Mouse (Mus musculus) heart, embryonic 15.5 days (tissue): ENCODE results near the gene Spns2. TPM values are rescaled to one million over a fixed set of nuclear protein-coding genes. Genes with fewer than 3 reads are reported as not detected.

Experiments used
- ATAC-seq: fragments of 200-750 bp; cut with Nextera tagmentation; replicated peaks from 2 replicates; pipeline ENCODE4 v1.8.0; 2017; ENCODE audit warnings: low read depth, moderate TSS enrichment; ENCODE audit not compliant: insufficient number of reproducible peaks, insufficient read depth, low FRiP score
- H3K27ac ChIP-seq: fragments of 300-500 bp; sonication (generic); 2 replicates; pipeline ENCODE4 v1.5.1; 2015; ENCODE audit warnings: mild to moderate bottlenecking, inconsistent platforms
- H3K27me3 ChIP-seq: fragments of 300-500 bp; sonication (generic); 2 replicates; pipeline ENCODE4 v1.6.1; 2015; ENCODE audit warnings: inconsistent platforms
- H3K36me3 ChIP-seq: fragments of 300-500 bp; sonication (generic); 2 replicates; pipeline ENCODE4 v1.6.1; 2015; ENCODE audit warnings: mild to moderate bottlenecking, inconsistent platforms
- H3K4me1 ChIP-seq: fragments of 300-500 bp; sonication (generic); replicated peaks from 2 replicates; pipeline ENCODE4 v1.6.1; 2015; ENCODE audit warnings: inconsistent platforms
- H3K4me2 ChIP-seq: fragments of 300-500 bp; sonication (generic); 2 replicates; pipeline ENCODE4 v1.6.1; 2015; ENCODE audit warnings: inconsistent platforms, mild to moderate bottlenecking, moderate library complexity
- H3K4me3 ChIP-seq: fragments of 300-500 bp; sonication (generic); 2 replicates; pipeline ENCODE4 v1.5.1; 2015; ENCODE audit warnings: mild to moderate bottlenecking, inconsistent platforms
- H3K9ac ChIP-seq: fragments of 300-500 bp; sonication (generic); 2 replicates; pipeline ENCODE4 v1.6.1; 2015; ENCODE audit warnings: mild to moderate bottlenecking, inconsistent platforms
- H3K9me3 ChIP-seq: fragments of 300-500 bp; sonication (generic); replicated peaks from 2 replicates; pipeline ENCODE4 v1.6.1; 2016; ENCODE audit warnings: inconsistent platforms
- WGBS: fragments of 180-500 bp; shearing (Covaris S2); methylation state at CpG from one replicate; pipeline ENCODE4 v1.1.7; 2015; ENCODE audit warnings: mixed read lengths; 5-methylcytosine and 5-hydroxymethylcytosine counted together
- polyA plus RNA-seq: library from polyadenylated mRNA; unstranded; fragments of >200 nt; fragmentation: Nextera tagmentation; extraction: Ambion mirVana; gene quantifications from 2 replicates; pipeline ENCODE4 v1.2.1, GENCODE M21; 2015

Gene Spns2
- polyA plus RNA-seq, 1 experiment from 2014 or later: 2.8 TPM

DNA sequence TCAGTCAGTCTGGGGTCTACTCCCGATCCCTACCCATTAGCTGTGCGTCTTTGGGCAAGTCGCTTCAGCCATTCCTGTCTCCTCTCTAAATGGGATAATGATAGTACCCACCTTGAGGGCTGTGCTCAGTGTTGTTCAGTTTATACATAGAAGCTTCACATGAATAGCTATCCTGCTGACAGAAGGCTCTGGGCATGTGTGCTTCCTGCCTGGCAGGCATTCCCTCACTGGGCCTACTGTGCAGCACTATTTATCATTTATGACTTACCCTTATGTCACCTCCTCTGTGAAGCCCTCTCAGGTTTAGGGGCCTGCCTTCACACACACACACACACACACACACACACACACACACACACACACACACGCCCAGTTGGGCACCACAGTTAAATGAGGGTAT lies 10.4 kb upstream of the Spns2 start:
- Histone ChIP-seq H3K4me1 (peaks cover 32% of the 10 kb centered on the region), H3K9me3 (no peaks in the 10 kb centered on the region), H3K27me3 (peaks cover 3% of the 10 kb centered on the region; the same call in 1 of the 2 replicates), H3K36me3 (no peaks in the 10 kb centered on the region), H3K4me2 (no peak overlapping the region), H3K27ac (no peak overlapping the region), H3K4me3 (no peak overlapping the region), H3K9ac (no peak overlapping the region)
- WGBS: 87% methylated on average over 4 of the region's 4 CpGs
- no peak for ATAC-seq

DNA sequence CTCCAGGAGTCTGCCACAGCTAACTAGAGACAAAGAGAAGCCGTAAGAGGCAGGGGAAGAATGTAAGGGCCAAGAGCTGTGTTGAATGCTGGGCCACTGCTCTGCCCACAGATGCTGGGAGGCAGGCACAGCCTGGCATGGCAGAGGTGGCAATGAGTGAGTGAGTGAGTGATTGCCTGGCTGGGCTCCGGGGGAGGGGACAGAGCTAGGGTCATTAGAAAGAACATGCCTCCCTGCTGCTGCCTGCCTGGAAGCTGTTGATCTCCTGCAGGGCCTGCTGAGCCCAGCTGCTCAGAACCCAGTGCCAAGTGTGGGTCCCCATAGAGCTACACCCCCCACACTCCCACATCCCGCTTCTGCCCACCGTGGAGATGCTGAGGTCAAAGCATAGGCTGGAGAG lies 7.7 kb upstream of the Spns2 start:
- Histone ChIP-seq H3K4me3 (no peak overlapping the region), H3K4me2 (no peak overlapping the region), H3K4me1 (peaks cover 12% of the 10 kb centered on the region), H3K9ac (no peak overlapping the region), H3K36me3 (no peaks in the 10 kb centered on the region), H3K9me3 (no peaks in the 10 kb centered on the region), H3K27ac (no peak overlapping the region), H3K27me3 (peaks cover 8% of the 10 kb centered on the region; the same call in 1 of the 2 replicates)
- no peak for ATAC-seq
- WGBS: 24% methylated on average over 4 of the region's 4 CpGs

DNA sequence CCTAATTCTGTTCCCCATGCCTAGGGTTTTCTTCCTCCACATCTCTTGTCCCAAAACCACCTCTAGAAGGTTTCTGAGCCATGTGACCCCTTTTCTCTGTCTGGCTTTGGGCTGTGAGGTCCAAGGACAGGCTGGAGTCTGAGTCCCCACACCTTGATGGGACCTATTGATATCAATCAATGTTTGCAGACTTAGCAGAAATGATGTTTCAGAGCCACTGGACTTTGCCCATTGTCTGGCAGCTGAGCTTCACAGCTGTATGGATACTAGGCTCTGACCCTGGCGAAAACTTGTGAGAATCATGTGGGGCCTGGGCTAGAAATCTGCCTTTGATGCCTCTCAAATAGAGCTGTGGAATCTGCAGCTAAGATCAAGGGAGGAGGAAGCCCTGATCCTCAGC lies 7.1 kb upstream of the Spns2 start:
- H3K27ac ChIP-seq: no peak overlapping the region
- H3K4me1 ChIP-seq: peaks cover 6% of the 10 kb centered on the region
- no peaks in the 10 kb centered on the region for H3K36me3 ChIP-seq
- H3K9ac ChIP-seq: no peak overlapping the region
- WGBS: 46% methylated on average over 1 of the region's 1 CpGs
- H3K27me3 ChIP-seq: peaks cover 8% of the 10 kb centered on the region; the same call in 1 of the 2 replicates
- ATAC-seq: no peak
- H3K9me3 ChIP-seq: no peaks in the 10 kb centered on the region
- H3K4me2 ChIP-seq: no peak overlapping the region
- H3K4me3 ChIP-seq: no peak overlapping the region

DNA sequence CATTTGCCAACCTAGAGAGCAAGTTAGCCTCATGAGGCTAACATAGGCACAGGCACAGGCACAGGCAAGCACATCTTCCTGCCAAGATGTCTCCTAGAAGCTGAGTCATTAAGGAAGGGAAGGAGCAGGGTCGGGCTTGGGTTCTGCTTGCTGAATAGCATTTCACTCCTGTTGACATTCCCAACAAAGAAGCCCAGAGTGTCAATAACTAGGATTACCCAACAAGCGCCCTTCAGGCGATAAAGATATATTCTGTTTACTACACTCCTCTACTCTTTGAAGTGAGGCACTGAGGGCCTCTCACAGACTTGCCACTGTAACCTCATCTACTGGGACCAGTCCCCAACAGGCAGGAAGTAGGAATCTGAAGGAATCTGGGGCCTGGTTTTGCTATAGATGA lies 6.4 kb upstream of the Spns2 start:
- H3K36me3 ChIP-seq: no peaks in the 10 kb centered on the region
- H3K4me3 ChIP-seq: no peak overlapping the region
- no peak for ATAC-seq
- no peaks in the 10 kb centered on the region for H3K9me3 ChIP-seq
- H3K9ac ChIP-seq: no peak overlapping the region
- H3K4me2 ChIP-seq: no peak overlapping the region
- WGBS: 68% methylated on average over 3 of the region's 3 CpGs
- H3K27ac ChIP-seq: no peak overlapping the region
- H3K4me1 ChIP-seq: no peaks in the 10 kb centered on the region
- H3K27me3 ChIP-seq: peaks cover 12% of the 10 kb centered on the region; the same call in 1 of the 2 replicates

DNA sequence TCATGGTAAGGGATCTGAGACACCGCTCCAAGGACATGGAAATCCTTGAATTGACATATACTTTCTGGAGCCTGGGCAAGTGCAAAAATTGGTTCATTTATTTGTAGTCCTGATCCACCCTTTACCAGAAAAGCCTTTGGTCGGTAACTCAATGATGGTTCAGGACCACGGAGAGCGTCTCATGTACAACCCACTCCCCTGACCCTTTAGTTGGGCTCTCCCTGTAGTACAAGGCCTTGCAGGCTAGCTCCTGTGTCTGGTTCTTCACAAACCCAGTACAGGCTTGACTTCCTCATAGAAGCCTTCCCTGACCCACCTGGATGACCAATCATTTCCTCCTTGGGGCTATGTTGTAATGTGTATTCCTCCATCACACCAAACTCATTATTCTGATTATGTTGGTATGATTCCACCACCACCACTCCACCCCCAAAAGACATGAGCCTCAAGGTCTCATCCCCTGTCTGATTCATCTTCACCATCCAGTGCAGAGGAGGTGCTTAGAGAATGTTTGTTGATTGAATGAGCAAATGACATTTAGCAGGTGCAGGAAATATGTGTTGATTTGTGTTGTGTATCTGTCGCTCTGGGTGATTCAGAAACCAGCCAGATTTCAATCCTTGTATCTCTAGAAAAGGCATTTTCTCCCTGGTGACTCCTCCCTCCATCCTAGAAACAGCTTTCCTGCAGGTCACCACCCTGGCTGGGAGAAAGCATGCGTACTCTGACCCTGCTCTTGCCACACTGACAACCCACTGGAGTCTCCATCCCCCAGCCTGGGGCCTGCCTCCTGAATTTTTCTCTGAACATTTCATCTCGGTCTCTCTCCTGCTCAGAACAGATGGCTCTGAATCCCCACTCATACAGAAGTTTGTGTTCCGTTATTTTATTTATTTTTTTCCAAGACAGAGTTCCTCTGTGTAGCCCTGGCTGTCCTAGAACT lies 4.6 kb upstream of the Spns2 start:
- H3K4me3 ChIP-seq: no peak overlapping the region
- H3K4me2 ChIP-seq: no peak overlapping the region
- no peak overlapping the region for H3K27ac ChIP-seq
- no peak for ATAC-seq
- H3K27me3 ChIP-seq: peaks cover 27% of the 10 kb centered on the region
- no peaks in the 10 kb centered on the region for H3K9me3 ChIP-seq
- H3K9ac ChIP-seq: no peak overlapping the region
- no peaks in the 10 kb centered on the region for H3K36me3 ChIP-seq
- WGBS: 46% methylated on average over 8 of the region's 8 CpGs
- peaks cover 5% of the 10 kb centered on the region for H3K4me1 ChIP-seq

DNA sequence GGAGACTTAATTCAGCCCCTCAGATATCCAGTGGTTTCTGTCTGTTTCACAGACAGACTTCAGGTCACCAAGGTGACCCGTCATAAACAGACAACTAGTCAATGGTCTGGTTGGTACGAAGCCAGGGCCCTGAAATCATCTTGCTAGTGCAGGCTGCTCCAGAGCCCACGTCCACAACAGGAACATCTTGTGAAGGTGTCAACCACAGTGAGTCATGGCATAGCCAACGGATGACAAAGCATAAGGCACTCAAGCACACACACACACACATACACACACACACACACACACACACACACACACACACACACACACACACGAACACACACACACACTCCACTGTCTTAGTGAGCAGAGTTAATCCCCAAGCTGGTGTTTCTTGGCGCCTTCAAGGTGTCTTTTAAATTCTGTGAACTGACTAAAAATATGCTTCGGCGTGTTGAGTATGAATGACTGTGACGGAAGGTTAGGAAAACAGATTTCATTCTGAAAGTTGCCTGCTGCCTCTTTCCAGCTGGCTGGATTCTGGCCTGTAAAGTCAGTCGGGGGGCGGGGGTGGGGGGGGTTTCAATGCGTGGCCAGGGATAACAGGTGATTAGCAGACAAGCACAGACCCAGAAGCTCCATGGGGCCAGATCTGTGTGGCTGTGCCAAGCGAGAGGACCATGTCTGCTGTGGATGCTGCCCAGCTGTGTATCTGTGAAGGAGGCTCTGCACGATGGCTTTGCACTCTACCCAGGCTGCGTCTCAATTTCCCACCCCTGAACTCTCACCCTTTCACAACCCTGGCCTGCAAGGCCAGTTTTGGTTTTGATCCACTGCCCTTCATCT lies 1.6 kb upstream of the Spns2 start:
- Histone ChIP-seq H3K9me3 (no peaks in the 10 kb centered on the region), H3K27ac (no peak overlapping the region), H3K36me3 (no peaks in the 10 kb centered on the region), H3K4me3 (no peak overlapping the region), H3K27me3 (peaks cover 52% of the 10 kb centered on the region), H3K4me2 (no peak overlapping the region), H3K4me1 (peaks cover 18% of the 10 kb centered on the region), H3K9ac (no peak overlapping the region)
- WGBS: 56% methylated on average over 15 of the region's 15 CpGs
- ATAC-seq: no peak

DNA sequence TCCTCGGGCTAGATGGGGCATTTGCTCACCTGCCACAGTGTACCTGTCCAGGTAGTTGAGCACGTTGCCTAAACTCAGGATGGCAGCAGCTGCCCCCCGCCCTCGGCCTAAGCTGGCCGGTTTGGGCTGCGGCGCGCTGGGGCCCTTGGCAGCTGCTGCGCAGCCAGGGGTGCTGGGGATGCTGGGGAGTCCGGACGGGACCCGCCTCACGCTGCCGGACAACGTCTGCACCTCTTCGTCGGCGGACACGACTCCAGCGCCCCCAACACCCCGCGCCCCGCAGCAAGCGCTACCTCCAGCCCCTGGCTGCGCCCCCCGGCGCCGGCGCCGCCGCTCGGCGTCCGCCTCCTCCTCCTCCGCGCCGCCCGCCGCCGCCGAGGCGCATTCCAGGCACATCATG lies 307 bp downstream of the Spns2 start:
- Histone ChIP-seq H3K27me3 (peaks cover 59% of the 10 kb centered on the region), H3K9ac (peak overlapping the region; percentile 57), H3K4me3 (peak overlapping the region; percentile 66), H3K9me3 (no peaks in the 10 kb centered on the region), H3K36me3 (no peaks in the 10 kb centered on the region), H3K27ac (no peak overlapping the region), H3K4me1 (peaks cover 33% of the 10 kb centered on the region), H3K4me2 (peak overlapping the region; percentile 98)
- under 1% methylated on average over 33 of the region's 42 CpGs for WGBS
- peak; percentile 25; the same call in 1 of the 2 replicates for ATAC-seq

DNA sequence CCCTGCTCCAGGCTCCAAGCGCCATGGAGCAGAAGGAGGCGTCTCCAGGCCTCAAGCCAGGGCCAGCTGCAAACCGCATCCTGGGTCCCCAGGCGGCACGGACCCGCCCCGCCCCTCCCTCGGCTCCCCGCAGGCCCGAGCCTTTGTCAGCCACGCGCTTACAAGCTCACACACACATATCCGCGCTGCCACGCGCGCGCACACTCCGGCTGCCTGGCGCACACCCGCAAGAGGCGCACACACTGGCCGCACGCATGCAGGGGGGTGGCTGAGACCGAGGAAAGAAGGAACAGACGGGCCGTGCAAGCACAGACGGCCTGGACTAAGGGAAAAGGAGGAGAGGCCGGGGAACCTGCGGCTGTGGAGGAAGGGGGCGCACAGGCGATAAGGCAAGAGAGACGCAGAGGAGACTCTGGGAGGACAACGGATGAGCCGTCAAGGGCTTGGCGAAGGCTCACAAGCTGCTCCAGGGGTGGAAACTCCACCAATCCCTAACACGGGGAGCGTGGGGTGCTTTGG lies 892 bp downstream of the Spns2 start:
- H3K36me3 ChIP-seq: no peaks in the 10 kb centered on the region
- peak overlapping the region; percentile 98 for H3K4me2 ChIP-seq
- peak overlapping the region; percentile 57 for H3K9ac ChIP-seq
- no peaks in the 10 kb centered on the region for H3K9me3 ChIP-seq
- H3K27ac ChIP-seq: no peak overlapping the region
- no peak for ATAC-seq
- H3K4me1 ChIP-seq: peaks cover 33% of the 10 kb centered on the region
- peak overlapping the region; percentile 66 for H3K4me3 ChIP-seq
- H3K27me3 ChIP-seq: peaks cover 59% of the 10 kb centered on the region
- WGBS: under 1% methylated on average over 38 of the region's 38 CpGs

DNA sequence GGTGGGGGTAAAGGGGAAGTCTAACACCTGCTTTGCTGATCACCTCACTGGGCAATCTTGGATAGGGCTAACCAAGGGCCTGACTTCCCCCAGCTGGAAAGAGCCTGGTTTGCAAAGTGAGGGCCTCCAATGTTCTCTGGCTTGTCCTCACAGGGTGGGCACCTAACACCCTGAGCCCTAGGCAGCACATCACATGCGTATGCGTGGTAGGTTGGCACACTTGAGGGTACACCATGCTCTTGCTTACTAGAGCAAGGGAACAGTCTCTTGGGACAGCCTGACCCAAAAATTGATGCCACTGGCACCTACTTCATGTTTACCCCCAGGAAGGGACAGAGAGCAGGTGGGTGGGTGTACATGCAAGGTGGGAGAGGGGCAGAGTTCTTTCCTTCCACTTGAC lies 2.0 kb downstream of the Spns2 start:
- ATAC-seq: no peak
- Histone ChIP-seq H3K27me3 (peaks cover 54% of the 10 kb centered on the region), H3K36me3 (no peaks in the 10 kb centered on the region), H3K9ac (no peak overlapping the region), H3K4me1 (peaks cover 36% of the 10 kb centered on the region), H3K4me3 (peak overlapping the region; percentile 66), H3K9me3 (no peaks in the 10 kb centered on the region), H3K27ac (0 out of 2 replicates have a peak overlapping the region, but pooled peaks have one; percentile 22), H3K4me2 (peak overlapping the region; percentile 98)
- WGBS: 88% methylated on average over 2 of the region's 2 CpGs

DNA sequence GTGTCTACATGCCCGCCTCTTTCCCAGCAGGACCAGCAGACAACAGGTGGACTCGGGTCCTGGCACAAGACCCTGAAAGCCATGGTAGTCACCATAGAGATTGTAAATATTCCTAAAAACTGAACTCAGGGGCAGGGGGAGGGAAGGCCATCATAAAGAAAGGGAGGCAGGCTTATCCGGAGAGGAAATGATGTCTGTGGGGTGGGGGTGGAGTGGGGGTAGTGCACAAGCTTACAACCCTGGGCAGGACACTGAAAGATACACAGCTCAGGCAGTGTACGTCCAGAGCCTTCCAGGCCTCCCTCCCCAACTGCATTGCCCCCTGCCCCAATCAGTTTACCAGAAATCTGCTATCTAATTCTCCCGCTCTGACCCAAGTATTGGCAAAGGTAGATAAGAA lies 2.5 kb downstream of the Spns2 start:
- H3K4me1 ChIP-seq: peaks cover 37% of the 10 kb centered on the region
- H3K27me3 ChIP-seq: peaks cover 54% of the 10 kb centered on the region
- H3K9ac ChIP-seq: no peak overlapping the region
- H3K4me3 ChIP-seq: no peak overlapping the region
- no peak for ATAC-seq
- H3K27ac ChIP-seq: 0 out of 2 replicates have a peak overlapping the region, but pooled peaks have one; percentile 22
- WGBS: 58% methylated on average over 5 of the region's 5 CpGs
- H3K9me3 ChIP-seq: no peaks in the 10 kb centered on the region
- no peaks in the 10 kb centered on the region for H3K36me3 ChIP-seq
- H3K4me2 ChIP-seq: peak overlapping the region; percentile 98

DNA sequence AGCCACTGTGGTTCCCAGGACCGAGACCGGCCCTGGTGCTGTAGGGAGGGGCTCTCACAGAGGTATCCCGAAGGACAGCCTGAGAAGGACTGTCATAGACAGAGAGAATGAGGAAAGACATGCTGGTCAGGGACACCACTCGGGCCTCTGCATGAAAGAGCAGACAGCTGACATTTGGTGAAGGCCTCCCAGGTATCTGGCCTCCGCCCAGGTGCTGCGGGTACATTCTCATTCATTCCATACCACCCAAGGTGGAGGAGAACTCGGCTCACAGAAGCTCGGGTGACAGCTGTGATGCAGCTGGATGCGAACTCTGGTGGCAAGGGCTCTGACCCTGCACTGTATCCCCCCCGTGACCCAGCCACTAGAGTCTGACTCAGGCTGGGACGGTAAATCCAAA lies 3.7 kb downstream of the Spns2 start:
- WGBS: 72% methylated on average over 11 of the region's 11 CpGs

More for the DNA sequence above, 3.7 kb downstream of the Spns2 start:
- peaks cover 44% of the 10 kb centered on the region for H3K4me1 ChIP-seq
- H3K27me3 ChIP-seq: peaks cover 49% of the 10 kb centered on the region
- H3K9ac ChIP-seq: no peak overlapping the region
- H3K27ac ChIP-seq: no peak overlapping the region
- no peak for ATAC-seq
- no peaks in the 10 kb centered on the region for H3K36me3 ChIP-seq
- H3K9me3 ChIP-seq: no peaks in the 10 kb centered on the region
- H3K4me2 ChIP-seq: no peak overlapping the region
- H3K4me3 ChIP-seq: no peak overlapping the region
